Mouse (Mus musculus): ENCODE results near the gene Col25a1. TPM values are rescaled to one million over a fixed set of nuclear protein-coding genes. Genes with fewer than 3 reads are reported as not detected.

Col25a1 gene
- polyA plus RNA-seq, 1 experiment: 2.8 TPM

DNA sequence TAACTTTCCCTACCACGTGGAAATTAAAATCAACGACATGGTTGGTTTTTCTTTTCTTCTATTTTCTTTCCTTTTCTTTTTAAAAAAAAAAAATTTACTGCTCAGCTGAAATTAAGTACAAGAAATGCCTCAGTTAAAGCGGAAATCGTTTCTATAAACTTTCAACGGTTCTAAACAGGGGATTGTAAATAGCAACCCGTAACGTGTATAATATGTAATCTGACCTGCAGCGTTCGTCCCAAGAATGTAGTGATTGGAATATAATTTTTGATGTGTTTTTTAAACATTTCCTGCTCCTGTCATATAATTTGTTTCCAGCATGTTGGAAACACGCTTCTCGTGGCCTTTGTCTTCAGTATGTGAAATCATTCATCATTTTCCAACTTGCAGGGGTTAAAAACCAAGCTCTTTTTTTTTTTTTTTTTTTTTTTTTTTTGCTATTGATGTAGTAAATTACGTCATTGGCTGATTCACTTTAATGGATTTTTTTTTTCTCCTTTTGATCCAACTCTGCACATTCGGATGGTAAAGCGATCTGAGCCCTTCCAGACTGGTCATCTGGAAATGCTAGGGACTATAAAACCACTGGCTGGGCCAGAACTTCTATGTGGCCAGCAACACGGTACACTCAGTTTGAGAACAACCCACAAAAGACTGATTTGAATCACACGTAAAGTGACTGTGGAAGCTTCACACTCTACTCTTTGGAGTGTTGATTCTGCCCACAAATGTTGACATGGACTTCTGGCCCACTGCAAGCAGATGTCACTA lies 393.3 kb downstream of the Col25a1 start:
- H3K4me3 ChIP-seq: no peak overlapping the region
- no peak for TF ChIP-seq REST (IDR thresholded peaks at IDR 0.05; ENCODE audit: insufficient read depth, insufficient read length)
- H3K36me3 ChIP-seq (ENCODE audit: control insufficient read depth, insufficient read depth): no peaks in the 10 kb centered on the region
- H3K27me3 ChIP-seq (ENCODE audit: control insufficient read depth, insufficient read depth, insufficient read length): no peaks in the 10 kb centered on the region
- H3K79me2 ChIP-seq (ENCODE audit: control insufficient read depth, insufficient read depth): no peaks in the 10 kb centered on the region
- H3ac ChIP-seq (ENCODE audit: control insufficient read depth, insufficient read length): no peak overlapping the region
- no peak overlapping the region for H3K4me2 ChIP-seq (ENCODE audit: low read depth)

DNA sequence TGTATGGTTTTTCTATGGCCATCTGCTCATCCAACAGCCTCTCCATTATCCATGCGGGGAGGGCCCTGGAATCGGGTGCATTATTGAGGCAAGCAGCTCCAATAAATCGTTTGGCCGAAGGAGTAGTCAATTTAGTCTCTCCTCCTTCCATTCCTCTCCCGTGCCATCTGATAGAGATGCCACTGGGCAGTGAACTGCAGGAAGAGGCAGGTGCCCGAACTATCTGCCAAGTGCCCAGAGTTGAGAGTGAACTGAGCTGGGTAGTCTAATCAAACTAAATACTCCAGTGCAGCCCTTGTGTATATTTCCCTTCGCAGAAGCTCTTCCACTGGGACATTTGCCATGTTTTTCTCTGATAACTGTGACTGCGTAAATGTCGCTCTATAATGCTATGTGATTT lies 403.7 kb downstream of the Col25a1 start:
- TF ChIP-seq USF1 (IDR thresholded peaks at IDR 0.05; ENCODE audit: low read depth): no peak
- TF ChIP-seq REST (IDR thresholded peaks at IDR 0.05; ENCODE audit: insufficient read depth, insufficient read length): no peak
- TF ChIP-seq SRF (IDR thresholded peaks at IDR 0.05; ENCODE audit: control insufficient read depth, insufficient read length, low read depth): no peak
- TF ChIP-seq MAX (IDR thresholded peaks at IDR 0.05; ENCODE audit: low read depth): no peak
- TF ChIP-seq MYOG (IDR thresholded peaks at IDR 0.05; ENCODE audit: control insufficient read depth in 1 of 3, insufficient read depth in 1 of 3, insufficient read length in 2 of 3, low read depth in 2 of 3): no peak
- TF ChIP-seq POLR2AphosphoS2 (IDR thresholded peaks at IDR 0.05; ENCODE audit: insufficient read length, low read depth): no peak
- TF ChIP-seq TCF12 (IDR thresholded peaks at IDR 0.05; ENCODE audit: insufficient read depth, poor library complexity, severe bottlenecking): no peak
- TF ChIP-seq MYOD1 (IDR thresholded peaks at IDR 0.05; ENCODE audit: control insufficient read depth in 1 of 3, insufficient read length in 2 of 3, low read depth in 2 of 3): no peak
- TF ChIP-seq TCF3 (IDR thresholded peaks at IDR 0.05; ENCODE audit: insufficient read length, low read depth): no peak
- no peak for TF ChIP-seq POLR2A (IDR thresholded peaks at IDR 0.05; ENCODE audit: insufficient read length, low read depth)
- Histone ChIP-seq H3K4me3 (no peak overlapping the region), H3K36me3 (ENCODE audit: control insufficient read depth, insufficient read depth) (no peaks in the 10 kb centered on the region)

DNA sequence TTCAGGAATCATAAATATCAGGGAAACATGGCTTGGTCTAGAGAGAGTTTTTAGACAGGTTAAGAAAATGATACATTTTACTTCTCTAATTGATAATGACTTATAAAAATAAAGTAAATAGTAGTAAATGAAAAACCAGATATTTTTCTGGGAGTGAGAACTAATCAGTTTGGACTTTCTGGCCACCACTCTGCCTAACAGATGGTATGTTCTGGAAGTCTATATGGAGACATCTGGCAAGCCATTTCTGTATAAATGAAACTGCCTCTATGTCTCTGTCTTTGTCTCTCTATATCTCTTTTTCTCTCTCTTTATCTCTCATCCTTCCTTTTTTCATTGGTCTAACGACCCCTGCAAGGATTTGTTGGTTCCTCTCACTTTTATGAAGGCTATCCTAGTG lies 410.2 kb downstream of the Col25a1 start:
- Histone ChIP-seq H3K79me2 (ENCODE audit: control insufficient read depth, insufficient read depth) (no peaks in the 10 kb centered on the region), H3K4me3 (no peak overlapping the region), H3ac (ENCODE audit: control insufficient read depth, insufficient read length) (no peak overlapping the region), H3K4me2 (ENCODE audit: low read depth) (no peak overlapping the region), H3K27me3 (ENCODE audit: control insufficient read depth, insufficient read depth, insufficient read length) (no peaks in the 10 kb centered on the region), H3K36me3 (ENCODE audit: control insufficient read depth, insufficient read depth) (no peaks in the 10 kb centered on the region)
- TF ChIP-seq REST (IDR thresholded peaks at IDR 0.05; ENCODE audit: insufficient read depth, insufficient read length) (no peak), POLR2A (IDR thresholded peaks at IDR 0.05; ENCODE audit: insufficient read length, low read depth) (no peak), CEBPB (IDR thresholded peaks at IDR 0.05; ENCODE audit: insufficient read depth, poor library complexity, severe bottlenecking) (no peak), TCF12 (IDR thresholded peaks at IDR 0.05; ENCODE audit: insufficient read depth, poor library complexity, severe bottlenecking) (no peak), MAX (IDR thresholded peaks at IDR 0.05; ENCODE audit: low read depth) (no peak), E2F4 (IDR thresholded peaks at IDR 0.05; ENCODE audit: insufficient read depth) (no peak), SRF (IDR thresholded peaks at IDR 0.05; ENCODE audit: control insufficient read depth, insufficient read length, low read depth) (no peak)

More for the DNA sequence above, 403.7 kb downstream of the Col25a1 start:
- Histone ChIP-seq H3K27me3 (ENCODE audit: control insufficient read depth, insufficient read depth, insufficient read length) (no peaks in the 10 kb centered on the region), H3K4me2 (ENCODE audit: low read depth) (no peak overlapping the region), H3ac (ENCODE audit: control insufficient read depth, insufficient read length) (no peak overlapping the region), H3K79me2 (ENCODE audit: control insufficient read depth, insufficient read depth) (no peaks in the 10 kb centered on the region)

DNA sequence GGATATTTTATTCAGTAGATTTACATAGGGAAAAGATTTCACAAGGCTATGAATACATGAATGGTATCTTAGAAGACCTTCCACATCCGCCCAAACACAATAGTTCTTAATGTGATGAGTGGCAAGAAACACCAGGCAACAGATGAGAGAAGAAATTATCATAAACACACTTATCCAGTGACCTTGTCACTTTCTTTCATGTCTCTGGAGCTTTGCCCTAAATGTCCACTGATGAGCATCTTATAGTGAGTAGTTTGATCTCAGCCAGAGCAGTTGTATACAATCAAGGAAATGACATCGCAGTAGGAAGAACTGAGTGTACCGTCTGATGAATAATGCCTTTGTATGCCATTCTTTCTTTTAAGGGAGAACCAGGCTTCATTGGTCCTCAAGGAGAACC lies 414.7 kb downstream of the Col25a1 start:
- Histone ChIP-seq H3K36me3 (ENCODE audit: control insufficient read depth, insufficient read depth) (no peaks in the 10 kb centered on the region), H3K27me3 (ENCODE audit: control insufficient read depth, insufficient read depth, insufficient read length) (no peaks in the 10 kb centered on the region), H3K79me2 (ENCODE audit: control insufficient read depth, insufficient read depth) (no peaks in the 10 kb centered on the region), H3K4me3 (no peak overlapping the region), H3K4me2 (ENCODE audit: low read depth) (no peak overlapping the region), H3ac (ENCODE audit: control insufficient read depth, insufficient read length) (no peak overlapping the region)
- TF ChIP-seq TCF3 (IDR thresholded peaks at IDR 0.05; ENCODE audit: insufficient read length, low read depth) (no peak), MAX (IDR thresholded peaks at IDR 0.05; ENCODE audit: low read depth) (no peak), POLR2AphosphoS2 (IDR thresholded peaks at IDR 0.05; ENCODE audit: insufficient read length, low read depth) (no peak), SRF (IDR thresholded peaks at IDR 0.05; ENCODE audit: control insufficient read depth, insufficient read length, low read depth) (no peak)

DNA sequence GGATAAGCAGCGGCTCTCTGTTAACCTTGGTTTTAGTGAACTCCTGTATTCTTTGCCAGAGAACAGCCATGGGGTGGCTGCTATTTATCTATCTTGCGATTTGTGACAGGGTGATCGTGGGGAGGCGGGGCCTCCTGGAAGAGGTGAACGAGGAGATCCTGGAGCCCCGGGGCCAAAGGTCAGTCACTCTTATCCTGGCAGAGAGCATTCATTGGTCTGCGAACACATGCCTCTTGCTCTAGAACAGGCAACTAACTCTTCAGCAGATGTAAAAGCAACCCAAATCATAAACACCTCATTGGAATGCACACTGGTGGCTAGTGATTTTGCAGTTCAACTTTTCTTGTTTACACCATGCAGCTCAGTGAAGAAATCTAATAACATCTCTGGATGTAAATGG lies 417.8 kb downstream of the Col25a1 start:
- H3K27me3 ChIP-seq (ENCODE audit: control insufficient read depth, insufficient read depth, insufficient read length): no peaks in the 10 kb centered on the region
- no peak overlapping the region for H3K4me2 ChIP-seq (ENCODE audit: low read depth)
- no peaks in the 10 kb centered on the region for H3K36me3 ChIP-seq (ENCODE audit: control insufficient read depth, insufficient read depth)
- H3K79me2 ChIP-seq (ENCODE audit: control insufficient read depth, insufficient read depth): no peaks in the 10 kb centered on the region
- H3ac ChIP-seq (ENCODE audit: control insufficient read depth, insufficient read length): no peak overlapping the region
- TF ChIP-seq MAX (IDR thresholded peaks at IDR 0.05; ENCODE audit: low read depth) (no peak), E2F4 (IDR thresholded peaks at IDR 0.05; ENCODE audit: insufficient read depth) (no peak), USF1 (IDR thresholded peaks at IDR 0.05; ENCODE audit: low read depth) (no peak), SRF (IDR thresholded peaks at IDR 0.05; ENCODE audit: control insufficient read depth, insufficient read length, low read depth) (no peak), POLR2AphosphoS2 (IDR thresholded peaks at IDR 0.05; ENCODE audit: insufficient read length, low read depth) (no peak), REST (IDR thresholded peaks at IDR 0.05; ENCODE audit: insufficient read depth, insufficient read length) (no peak), MYOG (IDR thresholded peaks at IDR 0.05; ENCODE audit: control insufficient read depth in 1 of 3, insufficient read depth in 1 of 3, insufficient read length in 2 of 3, low read depth in 2 of 3) (no peak), TCF12 (IDR thresholded peaks at IDR 0.05; ENCODE audit: insufficient read depth, poor library complexity, severe bottlenecking) (no peak), MYOD1 (IDR thresholded peaks at IDR 0.05; ENCODE audit: control insufficient read depth in 1 of 3, insufficient read length in 2 of 3, low read depth in 2 of 3) (no peak), TCF3 (IDR thresholded peaks at IDR 0.05; ENCODE audit: insufficient read length, low read depth) (no peak), CEBPB (IDR thresholded peaks at IDR 0.05; ENCODE audit: insufficient read depth, poor library complexity, severe bottlenecking) (no peak), POLR2A (IDR thresholded peaks at IDR 0.05; ENCODE audit: insufficient read length, low read depth) (no peak)
- no peak overlapping the region for H3K4me3 ChIP-seq
